In the genomic region with DNA sequence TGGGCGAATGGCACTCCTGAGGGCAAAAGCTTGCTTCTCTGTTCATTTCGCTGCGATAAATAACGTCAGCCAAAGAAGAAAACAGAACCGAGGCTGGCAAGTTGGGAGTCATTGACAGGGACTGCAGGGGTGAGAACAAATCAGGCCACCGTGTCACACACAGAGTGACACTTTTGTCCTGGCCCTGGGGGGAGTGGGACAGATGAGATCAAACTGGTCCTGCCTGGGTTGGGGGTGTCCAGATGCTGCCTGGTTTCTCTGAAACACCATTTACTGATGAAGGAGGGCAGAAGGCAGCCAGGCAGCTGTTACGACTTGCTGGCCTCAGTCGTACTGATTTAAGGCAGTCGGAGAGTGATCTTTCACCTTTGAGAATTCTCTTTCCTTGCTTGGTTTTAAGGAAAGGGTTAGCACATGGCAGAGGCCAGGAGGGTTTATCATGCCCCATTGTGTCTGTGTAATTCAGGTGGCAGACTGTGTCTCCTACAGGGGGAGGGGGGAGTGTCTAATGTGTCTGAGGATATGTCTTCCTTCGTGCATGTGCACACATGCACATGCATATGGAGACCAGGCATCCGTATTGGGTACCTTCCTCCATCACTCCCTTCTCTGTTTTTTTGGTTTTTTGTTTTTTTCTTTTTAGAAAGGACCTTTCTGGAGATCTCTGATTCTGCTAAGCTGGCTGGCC, we compare ENCODE assay signal across 19 mouse cellular contexts. TPM values are rescaled to one million over a fixed set of nuclear protein-coding genes. Genes with fewer than 3 reads are reported as not detected.
DNase-seq lines count a peak whose midpoint lies in the region; ATAC-seq lines count a peak whose summit lies in the region.
"Had no signal": no experiment of that assay in that cellular context is flagged by ENCODE, and none has a peak within 500 bp of the region (broad histone marks: within the 10 kb centered on the region; RNA-seq: fewer than 3 reads in every experiment).

No protein-coding gene starts in this region.

- ATAC-seq in hindbrain, embryonic 15.5 days (ENCODE audit: low FRiP score, low read depth), result no peak
- no peak for ATAC-seq in midbrain, embryonic 15.5 days (replicated peaks)

- H3K36me3 ChIP-seq in hindbrain, embryonic 15.5 days, result no peaks in the 10 kb centered on the region
- H3K36me3 ChIP-seq in midbrain, embryonic 15.5 days (replicated peaks), result no peaks in the 10 kb centered on the region
- H3K36me3 ChIP-seq: heart, embryonic 10.5 days; stomach, embryonic 15.5 days had no signal

- H3K4me2 ChIP-seq in hindbrain, embryonic 15.5 days, result no peak overlapping the region
- no peak overlapping the region for H3K4me2 ChIP-seq in midbrain, embryonic 15.5 days
- H3K4me2 ChIP-seq: stomach, embryonic 15.5 days had no signal

- H3K4me3 ChIP-seq in hindbrain, embryonic 15.5 days, result no peak overlapping the region
- H3K4me3 ChIP-seq in midbrain, embryonic 15.5 days, result no peak overlapping the region
- H3K4me3 ChIP-seq: heart, embryonic 10.5 days; layer of hippocampus, adult 2 months; stomach, embryonic 15.5 days had no signal

- peak; percentile 66 for DNase-seq in embryo, embryonic 10 days (ENCODE audit: low spot score)
- DNase-seq in embryo, embryonic 11.5 days (ENCODE audit: low read depth, low spot score), result peak; percentile 38
- no peak for DNase-seq in cerebellum, adult 9-11 months
- no peak for DNase-seq in cerebellum, postnatal 14 days
- no peak for DNase-seq in liver
- no peak for DNase-seq in layer of hippocampus, adult 9-11 months
- DNase-seq: adrenal gland, postnatal 36 days; gastrocnemius, postnatal 10 days; heart, postnatal 4 days; kidney, adult 8-10 months; lung, postnatal 14 days had no signal

- no peaks in the 10 kb centered on the region for H3K9me3 ChIP-seq in hindbrain, embryonic 15.5 days
- no peaks in the 10 kb centered on the region for H3K9me3 ChIP-seq in midbrain, embryonic 15.5 days
- H3K9me3 ChIP-seq: heart, embryonic 10.5 days; stomach, embryonic 15.5 days had no signal

- H3K27ac ChIP-seq in hindbrain, embryonic 15.5 days (replicated peaks), result peak overlapping the region; percentile 74
- H3K27ac ChIP-seq in midbrain, embryonic 15.5 days, result 0 out of 2 replicates have a peak overlapping the region, but pooled peaks have one; percentile 51
- H3K27ac ChIP-seq: heart, embryonic 10.5 days; layer of hippocampus, adult 2 months; liver, embryonic 14.5 days; stomach, embryonic 15.5 days had no signal

- 21% methylated on average over 11 of the region's 11 CpGs for WGBS in hindbrain, embryonic 15.5 days
- 28% methylated on average over 11 of the region's 11 CpGs for WGBS in midbrain, embryonic 15.5 days

- H3K9ac ChIP-seq in hindbrain, embryonic 15.5 days, result 0 out of 2 replicates have a peak overlapping the region, but pooled peaks have one; percentile 27
- no peak overlapping the region for H3K9ac ChIP-seq in midbrain, embryonic 15.5 days
- H3K9ac ChIP-seq: liver, embryonic 14.5 days; stomach, embryonic 15.5 days had no signal

- peaks cover 20% of the 10 kb centered on the region for H3K4me1 ChIP-seq in hindbrain, embryonic 15.5 days (replicated peaks)
- H3K4me1 ChIP-seq in midbrain, embryonic 15.5 days, result peaks cover 18% of the 10 kb centered on the region
- H3K4me1 ChIP-seq: stomach, embryonic 15.5 days had no signal

- no peaks in the 10 kb centered on the region for H3K27me3 ChIP-seq in hindbrain, embryonic 15.5 days
- no peaks in the 10 kb centered on the region for H3K27me3 ChIP-seq in midbrain, embryonic 15.5 days (replicated peaks)
- H3K27me3 ChIP-seq: stomach, embryonic 15.5 days had no signal

RNA-seq across cellular contexts. Expression of a gene that starts 36.5 kb away (rescaled TPM):
- polyA plus RNA-seq in hindbrain, embryonic 15.5 days (2015; fragmentation: Nextera tagmentation; extraction: Ambion mirVana), result 0.14 TPM in 1 of 2 replicates, not detected in the other
- polyA plus RNA-seq in midbrain, embryonic 15.5 days (2015; fragmentation: Nextera tagmentation; extraction: Ambion mirVana), result 0.15 TPM in 1 of 2 replicates, not detected in the other
- polyA plus RNA-seq: embryonic facial prominence, embryonic 11.5 days; heart, embryonic 10.5 days; liver, embryonic 14.5 days; small intestine, adult 2 months; stomach, embryonic 15.5 days had no signal

Comparison
In these comparisons a context has a peak if more than half of its experiments do, and no peak if none do; other contexts are left out.
1. DNase-seq: peak in embryo, embryonic 10 days (single experiment) and embryo, embryonic 11.5 days (single experiment); none in cerebellum, adult 9-11 months (single experiment), cerebellum, postnatal 14 days (0 of 2), liver (single experiment) and layer of hippocampus, adult 9-11 months (single experiment).